Mouse (Mus musculus) E14TG2a.4 (cell line): ENCODE measurements around the gene 9030612E09Rik.

ENCODE experiments used
- H3K27me3 ChIP-seq: 2 replicates; pipeline ENCODE4 v1.6.1; 2014; ENCODE audit warnings: low read length, control low read depth; ENCODE audit not compliant: insufficient read depth
- H3K36me3 ChIP-seq: 2 replicates; pipeline ENCODE4 v1.6.1; 2014; ENCODE audit warnings: low read length, control low read depth; ENCODE audit not compliant: insufficient read depth
- H3K4me1 ChIP-seq: replicated peaks from 2 replicates; pipeline ENCODE4 v1.6.1; 2014; ENCODE audit warnings: low read depth, low read length, control low read depth
- H3K4me3 ChIP-seq: replicated peaks from 2 replicates; pipeline ENCODE4 v1.5.1; 2014; ENCODE audit warnings: mild to moderate bottlenecking, low read length
- H3K9me3 ChIP-seq: 2 replicates; pipeline ENCODE4 v1.6.1; 2014; ENCODE audit warnings: low read length, control low read depth
- CTCF ChIP-seq: conservative IDR thresholded peaks from 2 replicates; pipeline ENCODE4 v1.5.1; 2014; ENCODE audit warnings: low read length
- NANOG ChIP-seq: IDR thresholded peaks from 2 replicates; pipeline ENCODE4 v1.6.1; 2014; ENCODE audit warnings: borderline replicate concordance, low read length, mixed read lengths
- POU5F1 ChIP-seq: IDR thresholded peaks from 2 replicates; pipeline ENCODE4 v1.6.1; 2014; ENCODE audit warnings: low read length, borderline replicate concordance

Gene 9030612E09Rik

DNA sequence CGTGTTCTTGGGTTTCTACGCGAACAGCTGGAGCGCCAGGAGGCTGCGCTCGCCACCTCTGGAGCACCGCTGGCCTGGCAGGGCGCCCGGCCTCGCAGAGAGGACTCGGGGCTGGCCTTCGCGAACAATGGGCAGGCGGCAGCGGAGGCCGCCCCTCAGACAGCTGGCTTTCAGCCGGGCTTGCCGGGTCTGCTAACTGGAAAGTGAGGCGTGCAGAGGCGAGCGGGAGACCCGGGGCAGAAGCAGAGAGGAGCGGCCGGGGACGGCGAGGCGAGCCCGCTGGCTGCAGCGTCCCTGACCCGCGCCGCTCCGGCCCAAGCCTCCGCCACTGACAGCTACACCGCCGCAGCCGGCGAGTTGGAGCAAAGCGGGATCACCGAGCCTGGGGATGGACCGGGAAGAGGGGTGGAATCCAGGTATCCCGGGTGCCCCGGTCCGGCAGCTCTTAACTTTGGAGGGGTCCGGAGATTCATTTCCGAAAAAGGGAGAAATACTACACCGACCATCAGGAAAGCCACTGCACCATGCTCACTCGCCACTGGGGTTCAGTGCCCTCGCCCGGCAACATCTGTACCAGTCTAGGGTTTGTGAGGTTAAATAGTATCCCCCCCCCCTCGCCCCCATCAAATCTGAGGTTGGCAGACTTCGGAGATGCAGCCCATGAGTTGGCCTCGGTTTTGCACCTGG is 1.2 kb upstream of the 9030612E09Rik start:
- peak overlapping the region; percentile 82 for H3K4me3 ChIP-seq
- H3K4me1 ChIP-seq = peaks cover 19% of the 10 kb centered on the region
- H3K36me3 ChIP-seq = no peaks in the 10 kb centered on the region
- H3K27me3 ChIP-seq = peaks cover 75% of the 10 kb centered on the region
- TF ChIP-seq CTCF = no peak
- no peak for TF ChIP-seq POU5F1
- TF ChIP-seq NANOG = no peak
- no peaks in the 10 kb centered on the region for H3K9me3 ChIP-seq

DNA sequence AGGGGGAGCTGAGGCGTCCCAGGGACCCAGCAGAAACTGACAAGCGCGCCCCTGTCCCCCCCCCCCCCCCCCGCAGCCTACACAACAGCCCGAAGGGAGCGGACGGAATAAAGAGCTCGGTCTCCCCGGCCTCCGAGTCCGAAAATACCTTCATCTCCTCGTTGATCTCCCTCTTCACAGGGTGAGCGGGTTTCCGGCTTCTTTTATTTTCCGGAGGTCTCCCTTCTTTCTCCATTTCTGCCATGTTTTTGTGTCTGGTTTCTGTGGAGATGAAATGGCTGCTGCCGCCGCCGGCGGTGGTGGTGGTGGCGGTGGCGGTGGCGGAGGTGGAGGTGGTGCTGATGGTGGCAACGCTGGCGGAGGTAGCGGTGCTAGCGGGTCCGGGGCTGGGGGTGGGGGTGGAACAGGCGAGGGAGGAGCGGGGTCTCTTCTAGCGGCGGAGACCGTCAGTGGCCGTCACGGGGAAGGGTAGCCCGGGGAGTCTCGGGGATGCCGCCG is 627 bp upstream of the 9030612E09Rik start:
- Histone ChIP-seq H3K27me3 (peaks cover 73% of the 10 kb centered on the region), H3K9me3 (no peaks in the 10 kb centered on the region)
- no peak for TF ChIP-seq POU5F1
- no peak for TF ChIP-seq CTCF
- TF ChIP-seq NANOG = no peak

DNA sequence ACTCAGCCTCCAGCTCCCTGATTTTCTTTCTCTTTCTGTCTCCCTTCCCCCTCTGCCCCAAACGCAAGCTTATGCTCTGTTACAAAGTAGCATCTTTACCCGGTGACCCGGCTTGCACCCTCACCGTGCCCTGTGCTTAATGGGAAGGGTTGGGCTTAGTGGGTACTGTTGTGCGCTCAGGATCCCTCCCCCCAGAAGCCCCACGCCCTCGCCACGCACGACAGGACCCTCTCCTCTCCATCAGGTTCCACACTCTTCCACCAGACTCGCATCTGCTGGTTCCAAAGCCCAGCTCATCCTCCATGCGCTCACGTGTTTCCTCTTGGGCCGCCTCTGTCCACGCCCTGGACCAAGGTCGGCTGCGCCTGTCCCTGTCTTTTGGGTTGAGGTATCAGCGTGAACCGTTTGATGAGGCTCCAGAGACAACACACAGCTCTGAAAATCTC is 675 bp downstream of the 9030612E09Rik start:
- no peak for TF ChIP-seq NANOG
- Histone ChIP-seq H3K36me3 (no peaks in the 10 kb centered on the region), H3K9me3 (no peaks in the 10 kb centered on the region), H3K27me3 (peaks cover 72% of the 10 kb centered on the region), H3K4me1 (peaks cover 19% of the 10 kb centered on the region), H3K4me3 (peak overlapping the region; percentile 82)

More for the DNA sequence above, 627 bp upstream of the 9030612E09Rik start:
- Histone ChIP-seq H3K4me3 (peak overlapping the region; percentile 82), H3K4me1 (peaks cover 19% of the 10 kb centered on the region), H3K36me3 (no peaks in the 10 kb centered on the region)

DNA sequence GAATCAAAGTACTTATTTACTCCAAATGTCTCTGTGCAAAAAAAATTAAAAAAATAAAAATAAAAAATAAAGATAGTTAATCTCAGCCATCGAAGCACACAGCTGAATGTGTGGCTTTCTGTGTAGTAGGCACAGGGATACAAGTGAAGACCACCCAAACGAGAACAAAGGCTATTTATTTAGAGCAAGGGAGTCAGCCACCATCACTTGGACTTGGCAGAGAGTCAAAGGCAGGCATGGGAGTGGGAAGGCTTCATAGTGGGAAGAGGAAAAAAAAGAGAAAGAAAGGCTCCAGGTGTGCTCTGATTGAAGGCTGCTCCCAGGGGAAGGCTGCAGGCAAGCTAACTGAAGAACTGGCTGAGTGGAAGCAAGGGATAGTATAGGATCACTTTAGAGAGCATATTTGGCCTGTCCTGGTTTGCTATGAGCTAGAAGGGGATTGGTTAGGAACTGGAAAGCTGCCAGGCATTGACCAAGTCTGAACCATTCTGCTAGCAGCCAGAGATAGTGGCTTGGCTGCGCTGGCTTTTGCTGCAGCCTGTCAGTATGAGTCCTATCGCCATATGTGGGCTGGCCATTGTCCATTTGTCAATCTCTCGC is 5.9 kb downstream of the 9030612E09Rik start:
- H3K36me3 ChIP-seq = no peaks in the 10 kb centered on the region
- peaks cover 32% of the 10 kb centered on the region for H3K27me3 ChIP-seq
- H3K4me3 ChIP-seq = no peak overlapping the region
- no peak for TF ChIP-seq CTCF
- TF ChIP-seq NANOG = no peak
- TF ChIP-seq POU5F1 = no peak
- no peaks in the 10 kb centered on the region for H3K9me3 ChIP-seq
- H3K4me1 ChIP-seq = peaks cover 2% of the 10 kb centered on the region

DNA sequence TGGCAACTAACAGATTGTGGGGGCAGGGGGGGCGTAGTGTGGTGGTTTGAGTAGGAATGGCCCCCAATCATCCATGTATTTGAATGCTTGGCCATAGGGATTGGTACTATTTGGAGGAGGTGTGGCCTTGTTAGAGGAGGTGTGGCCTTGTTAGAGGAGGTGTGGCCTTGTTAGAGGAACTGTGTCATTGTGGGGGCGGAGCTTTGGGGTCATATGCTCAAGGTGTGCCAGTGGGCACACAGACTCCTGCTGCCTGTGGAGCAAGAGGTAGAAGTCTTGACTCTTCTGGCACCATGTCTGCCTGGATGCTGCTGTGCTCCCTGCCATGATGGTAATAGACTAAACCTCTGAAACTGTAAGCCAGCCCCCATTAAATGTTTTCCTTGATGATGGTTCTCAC is 25.7 kb downstream of the 9030612E09Rik start:
- Histone ChIP-seq H3K4me1 (peaks cover 3% of the 10 kb centered on the region; the same call in 1 of the 2 replicates), H3K36me3 (no peaks in the 10 kb centered on the region), H3K9me3 (no peaks in the 10 kb centered on the region), H3K4me3 (no peak overlapping the region), H3K27me3 (no peaks in the 10 kb centered on the region)
- no peak for TF ChIP-seq NANOG

DNA sequence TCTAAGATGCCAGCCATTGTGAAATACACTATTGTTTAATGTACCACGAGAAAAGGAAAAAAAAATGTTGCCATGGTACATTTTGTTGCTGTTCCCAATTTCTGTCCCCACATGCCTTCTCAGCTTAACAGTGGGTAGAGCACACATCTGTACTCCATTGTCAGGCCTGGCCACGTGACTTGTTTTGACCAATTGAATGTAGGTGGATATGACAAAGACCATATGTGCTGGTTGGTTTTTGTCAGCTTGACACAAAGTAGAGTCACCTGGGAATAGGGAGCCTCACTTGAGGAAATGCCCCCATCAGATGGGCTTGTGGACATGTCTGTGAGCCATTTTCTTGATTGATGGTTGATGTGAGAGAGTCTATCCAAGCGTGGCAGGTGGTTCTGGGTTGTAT is 29.4 kb downstream of the 9030612E09Rik start:
- no peaks in the 10 kb centered on the region for H3K36me3 ChIP-seq
- peaks cover 22% of the 10 kb centered on the region for H3K4me1 ChIP-seq
- TF ChIP-seq CTCF (no peak), NANOG (no peak), POU5F1 (no peak)
- no peak overlapping the region for H3K4me3 ChIP-seq
- no peaks in the 10 kb centered on the region for H3K27me3 ChIP-seq
- no peaks in the 10 kb centered on the region for H3K9me3 ChIP-seq

DNA sequence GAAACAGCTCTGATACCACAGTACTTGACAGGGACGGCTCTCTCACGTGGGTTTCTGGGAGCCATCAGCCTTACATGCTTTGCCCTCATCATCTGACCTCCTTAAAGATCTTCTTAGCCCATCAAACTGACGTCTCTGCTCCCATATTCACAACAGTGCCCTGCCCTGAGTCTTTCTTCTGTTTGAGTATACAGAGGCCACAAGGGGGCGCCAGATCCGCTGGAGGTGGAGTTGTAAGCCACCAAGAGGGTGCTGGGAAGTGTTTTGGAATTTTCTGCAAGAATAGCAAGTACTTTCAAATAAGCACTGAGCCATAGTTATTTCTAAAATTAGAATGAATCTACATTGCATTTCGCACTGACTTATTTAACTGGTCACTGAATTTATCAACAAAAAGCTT is 37.4 kb downstream of the 9030612E09Rik start:
- Histone ChIP-seq H3K9me3 (no peaks in the 10 kb centered on the region), H3K27me3 (no peaks in the 10 kb centered on the region), H3K4me3 (no peak overlapping the region), H3K36me3 (no peaks in the 10 kb centered on the region), H3K4me1 (peaks cover 11% of the 10 kb centered on the region)
- TF ChIP-seq NANOG (no peak), CTCF (peak; percentile 76)

DNA sequence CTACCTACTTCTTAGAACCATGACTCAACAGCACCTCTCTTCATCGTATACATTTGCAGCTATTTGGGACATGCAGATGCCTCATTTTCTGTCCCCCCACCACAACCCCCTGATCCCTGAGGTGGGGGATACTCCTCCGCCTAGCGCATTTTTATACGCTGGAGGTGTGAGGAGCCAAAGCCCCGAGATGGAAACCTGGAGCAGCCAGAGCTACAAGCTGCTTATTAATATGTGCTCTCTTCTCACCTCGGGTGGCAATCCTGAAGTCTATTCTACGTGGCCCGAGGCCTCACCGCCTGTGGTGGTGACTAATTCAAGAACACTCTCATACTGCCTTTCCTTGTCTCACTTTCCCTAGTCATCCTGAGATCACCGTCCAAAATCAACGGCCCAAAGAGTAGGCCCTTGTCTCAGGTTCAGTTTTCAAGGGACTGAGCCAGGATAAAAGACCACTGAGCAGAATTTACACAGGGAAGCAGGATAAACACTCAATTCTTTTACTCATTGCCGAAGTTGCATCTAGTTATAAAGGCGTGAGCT is 42.9 kb downstream of the 9030612E09Rik start:
- TF ChIP-seq NANOG (no peak), CTCF (no peak), POU5F1 (no peak)
- no peaks in the 10 kb centered on the region for H3K27me3 ChIP-seq
- H3K4me1 ChIP-seq = peaks cover 12% of the 10 kb centered on the region
- H3K9me3 ChIP-seq = no peaks in the 10 kb centered on the region
- no peak overlapping the region for H3K4me3 ChIP-seq
- no peaks in the 10 kb centered on the region for H3K36me3 ChIP-seq
